Mouse (Mus musculus): Measurements from ENCODE around the gene Gm43738. TPM values are rescaled to one million over a fixed set of nuclear protein-coding genes. Genes with fewer than 3 reads are reported as not detected.

Gene Gm43738
- polyA plus RNA-seq, 1 experiment from 2014 or later: not detected

- Histone ChIP-seq H3K27ac (no peak overlapping the region), H3K36me3 (no peaks in the 10 kb centered on the region), H3K4me2 (replicated peaks) (peak overlapping the region; percentile 63), H3K4me3 (peak overlapping the region; percentile 33), H3K9me3 (no peaks in the 10 kb centered on the region), H3K4me1 (peaks cover 6% of the 10 kb centered on the region; the same call in 1 of the 2 replicates), H3K9ac (0 out of 2 replicates have a peak overlapping the region, but pooled peaks have one; percentile 48), H3K27me3 (peaks cover 9% of the 10 kb centered on the region; the same call in 1 of the 2 replicates)
- no peak for ATAC-seq (ENCODE audit: insufficient number of reproducible peaks, insufficient read depth, low FRiP score, low TSS enrichment)
- WGBS: 35% methylated on average over 4 of the region's 4 CpGs
These were observed 30.9 kb upstream of the Gm43738 start for GRCm38 (mm10) chr3:89131816-89132215.

- ATAC-seq (ENCODE audit: insufficient number of reproducible peaks, insufficient read depth, low FRiP score, low TSS enrichment): no peak
- H3K9ac ChIP-seq: no peak overlapping the region
- no peak overlapping the region for H3K27ac ChIP-seq
- H3K4me3 ChIP-seq: no peak overlapping the region
- H3K27me3 ChIP-seq: 0 out of 2 replicates have a peak, but pooled peaks cover 5% of the 10 kb centered on the region
- H3K9me3 ChIP-seq: no peaks in the 10 kb centered on the region
- 85% methylated on average over 3 of the region's 3 CpGs for WGBS
- H3K36me3 ChIP-seq: no peaks in the 10 kb centered on the region
- H3K4me2 ChIP-seq (replicated peaks): no peak overlapping the region
- H3K4me1 ChIP-seq: peaks cover 6% of the 10 kb centered on the region; the same call in 1 of the 2 replicates
These were observed 29.0 kb upstream of the Gm43738 start for GRCm38 (mm10) chr3:89129908-89130307.

- Histone ChIP-seq H3K4me1 (no peaks in the 10 kb centered on the region), H3K27me3 (no peaks in the 10 kb centered on the region), H3K9me3 (no peaks in the 10 kb centered on the region), H3K9ac (no peak overlapping the region), H3K4me3 (no peak overlapping the region), H3K27ac (no peak overlapping the region), H3K36me3 (no peaks in the 10 kb centered on the region), H3K4me2 (replicated peaks) (no peak overlapping the region)
- no peak for ATAC-seq (ENCODE audit: insufficient number of reproducible peaks, insufficient read depth, low FRiP score, low TSS enrichment)
- 88% methylated on average over 3 of the region's 3 CpGs for WGBS
These were observed 25.1 kb upstream of the Gm43738 start for GRCm38 (mm10) chr3:89125981-89126380.

GRCm38 (mm10) chr3:89124241-89124640 is 23.3 kb upstream of the Gm43738 start:
- Histone ChIP-seq H3K4me1 (no peaks in the 10 kb centered on the region), H3K4me2 (replicated peaks) (no peak overlapping the region), H3K27ac (no peak overlapping the region), H3K4me3 (no peak overlapping the region), H3K9me3 (no peaks in the 10 kb centered on the region), H3K36me3 (no peaks in the 10 kb centered on the region), H3K27me3 (no peaks in the 10 kb centered on the region), H3K9ac (no peak overlapping the region)
- ATAC-seq (ENCODE audit: insufficient number of reproducible peaks, insufficient read depth, low FRiP score, low TSS enrichment): no peak
- WGBS: 82% methylated on average over 3 of the region's 3 CpGs

- Histone ChIP-seq H3K4me2 (replicated peaks) (no peak overlapping the region), H3K9me3 (no peaks in the 10 kb centered on the region), H3K4me3 (no peak overlapping the region), H3K27me3 (no peaks in the 10 kb centered on the region), H3K9ac (no peak overlapping the region), H3K36me3 (no peaks in the 10 kb centered on the region), H3K4me1 (no peaks in the 10 kb centered on the region), H3K27ac (no peak overlapping the region)
- ATAC-seq (ENCODE audit: insufficient number of reproducible peaks, insufficient read depth, low FRiP score, low TSS enrichment): no peak
- WGBS: 82% methylated on average over 2 of the region's 2 CpGs
These were observed 22.4 kb upstream of the Gm43738 start for GRCm38 (mm10) chr3:89123313-89123712.

GRCm38 (mm10) chr3:89115522-89115921 is 14.6 kb upstream of the Gm43738 start:
- H3K4me1 ChIP-seq: no peaks in the 10 kb centered on the region
- no peak for ATAC-seq (ENCODE audit: insufficient number of reproducible peaks, insufficient read depth, low FRiP score, low TSS enrichment)
- no peaks in the 10 kb centered on the region for H3K9me3 ChIP-seq
- H3K27ac ChIP-seq: no peak overlapping the region
- no peak overlapping the region for H3K4me2 ChIP-seq (replicated peaks)
- H3K27me3 ChIP-seq: no peaks in the 10 kb centered on the region
- 17% methylated on average over 2 of the region's 2 CpGs for WGBS
- no peak overlapping the region for H3K4me3 ChIP-seq
- H3K9ac ChIP-seq: no peak overlapping the region
- H3K36me3 ChIP-seq: no peaks in the 10 kb centered on the region

- no peak overlapping the region for H3K27ac ChIP-seq
- H3K27me3 ChIP-seq: no peaks in the 10 kb centered on the region
- no peak overlapping the region for H3K9ac ChIP-seq
- 82% methylated on average over 4 of the region's 4 CpGs for WGBS
- H3K36me3 ChIP-seq: no peaks in the 10 kb centered on the region
- H3K4me3 ChIP-seq: no peak overlapping the region
- no peaks in the 10 kb centered on the region for H3K9me3 ChIP-seq
- H3K4me2 ChIP-seq (replicated peaks): no peak overlapping the region
- H3K4me1 ChIP-seq: no peaks in the 10 kb centered on the region
- no peak for ATAC-seq (ENCODE audit: insufficient number of reproducible peaks, insufficient read depth, low FRiP score, low TSS enrichment)
These were observed 12.2 kb upstream of the Gm43738 start for GRCm38 (mm10) chr3:89113058-89113457.

- no peak overlapping the region for H3K9ac ChIP-seq
- WGBS: 65% methylated on average over 1 of the region's 1 CpGs
These were observed 7.2 kb upstream of the Gm43738 start for GRCm38 (mm10) chr3:89108146-89108545.

GRCm38 (mm10) chr3:89107545-89107944 is 6.6 kb upstream of the Gm43738 start:
- Histone ChIP-seq H3K4me2 (replicated peaks) (no peak overlapping the region), H3K9me3 (no peaks in the 10 kb centered on the region), H3K4me3 (no peak overlapping the region), H3K9ac (no peak overlapping the region), H3K4me1 (no peaks in the 10 kb centered on the region), H3K36me3 (no peaks in the 10 kb centered on the region), H3K27ac (no peak overlapping the region), H3K27me3 (no peaks in the 10 kb centered on the region)
- no peak for ATAC-seq (ENCODE audit: insufficient number of reproducible peaks, insufficient read depth, low FRiP score, low TSS enrichment)
- 65% methylated on average over 3 of the region's 3 CpGs for WGBS

More at GRCm38 (mm10) chr3:89108146-89108545, 7.2 kb upstream of the Gm43738 start:
- H3K4me3 ChIP-seq: no peak overlapping the region
- H3K27me3 ChIP-seq: no peaks in the 10 kb centered on the region
- no peaks in the 10 kb centered on the region for H3K9me3 ChIP-seq
- no peaks in the 10 kb centered on the region for H3K36me3 ChIP-seq
- H3K4me1 ChIP-seq: no peaks in the 10 kb centered on the region
- no peak overlapping the region for H3K4me2 ChIP-seq (replicated peaks)
- H3K27ac ChIP-seq: no peak overlapping the region
- ATAC-seq (ENCODE audit: insufficient number of reproducible peaks, insufficient read depth, low FRiP score, low TSS enrichment): no peak

GRCm38 (mm10) chr3:89106881-89107280 is 6.0 kb upstream of the Gm43738 start:
- Histone ChIP-seq H3K4me1 (no peaks in the 10 kb centered on the region), H3K27ac (no peak overlapping the region), H3K36me3 (no peaks in the 10 kb centered on the region), H3K4me2 (replicated peaks) (no peak overlapping the region), H3K4me3 (no peak overlapping the region), H3K27me3 (no peaks in the 10 kb centered on the region), H3K9ac (no peak overlapping the region), H3K9me3 (no peaks in the 10 kb centered on the region)
- no peak for ATAC-seq (ENCODE audit: insufficient number of reproducible peaks, insufficient read depth, low FRiP score, low TSS enrichment)

- Histone ChIP-seq H3K9me3 (no peaks in the 10 kb centered on the region), H3K27ac (no peak overlapping the region), H3K27me3 (no peaks in the 10 kb centered on the region), H3K36me3 (peaks cover 15% of the 10 kb centered on the region), H3K4me1 (peaks cover 22% of the 10 kb centered on the region), H3K9ac (no peak overlapping the region), H3K4me2 (replicated peaks) (no peak overlapping the region), H3K4me3 (no peak overlapping the region)
- WGBS: 72% methylated on average over 4 of the region's 4 CpGs
- ATAC-seq (ENCODE audit: insufficient number of reproducible peaks, insufficient read depth, low FRiP score, low TSS enrichment): no peak
These were observed 2.3 kb upstream of the Gm43738 start for GRCm38 (mm10) chr3:89103291-89103595.

- no peak overlapping the region for H3K9ac ChIP-seq
- no peak for ATAC-seq (ENCODE audit: insufficient number of reproducible peaks, insufficient read depth, low FRiP score, low TSS enrichment)
- peak overlapping the region; percentile 92 for H3K4me2 ChIP-seq (replicated peaks)
- WGBS: 59% methylated on average over 12 of the region's 12 CpGs
- no peaks in the 10 kb centered on the region for H3K27me3 ChIP-seq
- no peaks in the 10 kb centered on the region for H3K9me3 ChIP-seq
- H3K4me3 ChIP-seq: peak overlapping the region; percentile 76
- H3K4me1 ChIP-seq: peaks cover 22% of the 10 kb centered on the region
- peak overlapping the region; percentile 60; the same call in 1 of the 2 replicates for H3K27ac ChIP-seq
- peaks cover 20% of the 10 kb centered on the region for H3K36me3 ChIP-seq
These were observed 1.8 kb upstream of the Gm43738 start for GRCm38 (mm10) chr3:89102495-89103290.

All from embryonic facial prominence, embryonic 12.5 days (tissue).